Mouse (Mus musculus): ENCODE results near the gene D630045J12Rik. TPM values are rescaled to one million over a fixed set of nuclear protein-coding genes. Genes with fewer than 3 reads are reported as not detected.

The D630045J12Rik gene
- total RNA-seq, 2 experiments from 2014 or later = 9.1 to 12.2 TPM

DNA sequence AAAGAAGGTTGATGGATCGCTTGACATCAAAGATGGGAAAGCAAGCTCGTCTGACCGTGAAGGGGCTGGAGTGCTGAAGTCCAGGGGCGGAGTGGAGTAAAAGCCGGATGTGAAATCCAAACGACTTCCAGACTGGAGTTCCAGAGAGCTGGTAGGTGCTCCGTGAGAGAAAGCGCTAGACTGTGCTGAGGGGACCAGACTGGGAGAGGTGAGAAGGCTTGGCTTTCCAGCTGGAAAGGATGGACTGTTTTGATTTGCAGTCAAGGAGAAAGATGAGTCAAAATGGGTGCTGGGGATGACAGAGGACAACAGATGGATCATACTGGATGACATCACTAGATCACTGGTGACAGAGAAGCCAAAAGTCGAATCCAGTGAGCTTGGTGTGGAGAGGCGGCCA lies 58.5 kb downstream of the D630045J12Rik start:
- DNase-seq (ENCODE audit: low spot score in 2 of 2) = no peak

DNA sequence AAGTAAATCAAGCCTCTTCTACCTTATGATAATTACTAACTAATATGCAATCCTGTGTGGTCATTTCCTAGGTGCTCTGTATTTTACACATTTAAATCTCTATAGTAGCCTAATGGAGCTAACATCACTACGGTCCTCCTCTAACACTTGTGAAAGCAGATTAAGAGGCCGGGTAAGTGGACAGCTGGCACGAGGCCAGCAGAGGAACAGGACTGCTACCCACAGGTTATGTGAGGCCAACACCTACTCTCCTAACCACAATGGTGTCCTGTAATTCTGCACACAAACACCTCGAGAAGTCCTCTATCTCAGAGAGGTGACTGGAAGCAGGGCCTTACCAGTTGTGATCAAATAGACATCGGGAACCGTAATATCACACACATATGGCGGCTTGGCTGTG lies 59.8 kb downstream of the D630045J12Rik start:
- no peak for DNase-seq (ENCODE audit: low spot score in 2 of 2)

DNA sequence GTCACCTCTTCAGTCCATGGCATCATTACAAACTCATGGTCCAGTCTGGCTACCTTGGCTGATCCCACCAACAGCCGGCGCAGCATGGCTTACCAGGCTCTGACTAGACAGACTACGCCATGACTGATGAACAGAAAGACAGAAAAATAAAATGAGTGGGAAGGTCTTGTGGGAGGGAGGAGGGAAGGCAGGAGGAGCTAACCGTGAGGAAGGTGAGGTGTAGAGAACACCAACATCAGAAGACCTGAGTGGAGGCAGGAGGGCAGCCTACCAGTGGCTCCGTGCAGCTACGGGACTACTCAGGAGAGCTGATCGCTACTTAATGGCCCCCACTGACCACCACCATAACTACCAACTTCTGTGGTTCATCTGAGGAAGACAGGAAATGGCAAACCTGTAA lies 60.9 kb downstream of the D630045J12Rik start:
- DNase-seq (ENCODE audit: low spot score in 2 of 2) = no peak

DNA sequence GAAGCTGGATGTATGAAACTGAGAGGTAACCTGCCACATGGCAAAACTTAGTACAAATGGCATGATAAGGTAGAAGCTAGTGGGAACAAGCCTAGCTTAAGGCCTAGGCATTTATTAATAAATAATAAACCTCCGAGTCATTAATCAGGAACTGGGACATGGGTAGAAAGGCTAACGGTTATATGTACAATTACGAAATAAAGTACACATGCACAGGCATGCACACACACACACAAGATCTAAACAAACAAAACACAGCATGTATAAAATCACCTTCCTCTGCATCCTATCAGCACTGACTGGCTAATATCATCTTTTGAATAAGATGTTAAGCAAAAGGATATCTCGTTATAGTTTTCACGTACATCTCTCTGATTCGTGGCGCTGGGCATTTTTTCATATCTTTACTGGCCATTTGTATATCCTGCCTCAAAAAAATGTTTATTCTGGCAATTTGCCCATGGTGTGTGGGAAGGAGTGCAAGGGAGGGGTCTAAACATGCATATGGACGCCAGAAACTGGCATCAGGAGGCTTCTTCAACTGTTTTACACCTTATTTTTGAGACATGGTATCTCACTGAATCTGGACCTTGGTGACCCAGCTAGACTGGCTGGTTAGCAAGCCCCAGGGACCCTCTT lies 67.4 kb downstream of the D630045J12Rik start:
- no peak for DNase-seq (ENCODE audit: low spot score in 2 of 2)

DNA sequence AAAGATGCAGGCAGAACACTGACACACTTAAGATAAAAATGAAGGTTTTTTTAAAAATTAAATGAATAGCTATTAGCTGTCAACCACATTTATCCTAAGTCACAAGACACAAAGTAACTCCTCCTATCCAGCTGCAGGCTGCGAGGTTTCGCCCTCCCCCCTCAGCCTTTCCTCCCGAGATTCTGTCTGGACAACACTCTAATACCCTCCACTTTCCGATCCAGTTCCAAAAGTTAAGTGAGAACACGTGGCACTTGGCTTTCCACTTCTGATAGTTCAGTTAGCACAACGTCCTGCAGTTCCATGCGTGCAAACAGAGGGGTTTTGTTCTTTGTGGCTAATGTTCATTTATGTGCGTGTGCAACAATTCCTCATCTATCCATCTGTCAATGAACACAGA lies 69.0 kb downstream of the D630045J12Rik start:
- DNase-seq (ENCODE audit: low spot score in 2 of 2) = no peak

DNA sequence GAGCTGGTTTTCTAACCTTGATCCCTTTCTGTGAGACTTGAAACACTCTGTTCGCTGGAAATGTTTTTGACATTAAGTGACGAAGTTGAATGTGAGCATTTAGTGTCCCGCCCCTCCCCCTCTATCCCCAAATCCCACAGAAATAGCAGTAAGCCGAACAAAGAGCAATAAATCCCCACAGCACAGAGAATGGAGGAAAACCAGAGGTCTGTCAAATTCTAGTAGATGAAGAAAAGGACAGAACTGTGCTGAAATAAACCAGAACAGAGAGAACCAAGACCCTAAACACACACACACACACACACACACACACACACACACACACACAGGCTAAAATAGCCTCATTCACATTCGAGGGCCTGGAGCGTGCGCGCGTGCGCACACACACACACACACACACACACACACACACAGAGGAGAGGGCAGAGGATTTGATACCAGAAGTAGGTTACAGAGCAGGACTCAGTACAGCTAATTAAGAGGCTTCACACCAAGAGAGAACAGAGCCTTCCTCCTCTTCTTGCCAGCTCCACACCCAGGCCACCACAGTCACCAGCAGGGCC lies 72.0 kb downstream of the D630045J12Rik start:
- no peak for DNase-seq (ENCODE audit: low spot score in 2 of 2)

DNA sequence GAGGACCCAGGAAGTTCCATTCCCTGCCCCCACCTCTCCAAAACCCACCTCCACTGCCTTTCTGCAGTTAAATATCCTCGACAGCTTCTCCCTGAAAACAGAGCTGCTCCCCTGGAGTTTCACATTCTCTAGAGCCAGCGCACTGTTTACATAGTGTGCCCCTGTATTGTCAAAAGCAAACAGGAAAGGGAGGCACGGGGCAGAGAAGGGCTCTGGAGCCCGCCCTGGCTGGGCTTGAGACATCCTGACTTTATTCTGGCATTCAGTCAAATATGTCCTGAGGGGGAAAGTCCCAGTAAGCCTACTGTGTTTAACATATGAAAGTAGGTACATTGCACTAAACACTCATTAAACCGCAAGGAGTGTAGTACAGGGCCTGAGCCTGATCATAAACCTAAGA lies 73.1 kb downstream of the D630045J12Rik start:
- DNase-seq (ENCODE audit: low spot score in 2 of 2) = no peak

DNA sequence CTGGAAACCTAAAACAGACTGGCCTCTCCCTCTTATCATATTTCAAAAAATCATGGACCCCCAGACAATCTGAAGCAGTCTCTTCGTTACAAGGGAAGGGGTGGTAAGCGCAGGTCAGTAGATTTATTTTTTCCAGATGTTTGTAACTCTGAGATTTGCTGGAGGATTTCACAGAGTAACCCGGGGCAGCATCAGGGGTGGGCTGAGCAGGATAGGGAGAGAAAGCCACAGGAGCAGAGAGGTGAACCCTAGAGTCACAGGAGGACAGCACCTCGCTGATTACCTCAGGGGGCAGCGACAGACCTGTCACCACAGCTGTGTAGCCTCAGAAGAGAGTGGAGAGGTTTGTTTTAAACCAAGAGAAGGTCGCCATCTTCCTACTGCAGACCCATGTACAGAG lies 88.4 kb downstream of the D630045J12Rik start:
- DNase-seq (ENCODE audit: low spot score in 2 of 2) = no peak

DNA sequence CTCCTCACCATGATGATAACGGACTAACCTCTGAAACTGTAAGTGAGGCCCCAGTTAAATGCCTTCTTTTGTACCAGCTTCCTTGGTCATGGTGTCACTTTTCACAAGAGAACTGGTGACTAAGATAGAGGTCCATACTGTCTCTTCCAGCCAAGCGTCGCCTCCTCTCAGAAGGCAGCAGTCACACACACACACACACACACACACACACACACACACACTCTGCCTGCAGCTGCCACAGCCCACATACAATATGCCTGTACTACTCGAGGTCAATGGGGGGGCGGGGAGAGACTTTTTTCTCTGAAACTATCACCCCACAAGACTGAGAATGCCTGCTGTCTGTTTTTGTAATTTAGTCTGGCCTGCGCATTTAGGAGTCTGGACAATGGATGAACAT lies 89.1 kb downstream of the D630045J12Rik start:
- DNase-seq (ENCODE audit: low spot score in 2 of 2) = no peak

DNA sequence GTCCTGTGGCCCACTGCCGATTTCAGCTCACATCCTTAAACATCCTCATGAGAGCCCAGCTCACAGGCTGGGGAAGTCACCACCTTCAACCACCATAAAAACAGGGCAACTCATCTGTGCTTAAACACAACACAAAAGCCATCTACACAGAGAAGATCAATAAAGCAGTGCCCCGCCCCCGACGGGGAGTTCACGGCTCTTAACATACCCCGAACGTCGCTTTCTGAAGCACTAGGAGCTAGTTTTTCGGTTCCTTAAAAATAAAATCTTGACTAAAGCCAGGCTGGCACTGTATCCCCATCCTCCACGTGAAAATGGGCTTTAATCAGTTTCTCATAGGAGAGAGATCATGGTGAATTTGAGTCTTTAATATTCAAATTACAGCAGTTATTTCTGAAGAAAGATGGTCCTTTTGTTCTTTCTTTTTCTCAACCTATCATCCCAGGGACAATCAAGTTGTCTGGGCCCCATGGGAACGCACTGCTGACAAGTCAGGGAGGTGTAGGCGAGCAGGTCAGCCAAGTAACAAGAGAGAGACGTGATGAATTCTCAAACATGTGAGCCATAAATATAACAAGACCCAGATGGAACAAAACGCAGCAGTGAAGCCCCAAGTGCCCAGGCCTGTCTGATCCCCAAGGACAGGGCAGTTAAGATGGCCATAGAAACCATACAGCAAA lies 90.8 kb downstream of the D630045J12Rik start:
- no peak for DNase-seq (ENCODE audit: low spot score in 2 of 2)

DNA sequence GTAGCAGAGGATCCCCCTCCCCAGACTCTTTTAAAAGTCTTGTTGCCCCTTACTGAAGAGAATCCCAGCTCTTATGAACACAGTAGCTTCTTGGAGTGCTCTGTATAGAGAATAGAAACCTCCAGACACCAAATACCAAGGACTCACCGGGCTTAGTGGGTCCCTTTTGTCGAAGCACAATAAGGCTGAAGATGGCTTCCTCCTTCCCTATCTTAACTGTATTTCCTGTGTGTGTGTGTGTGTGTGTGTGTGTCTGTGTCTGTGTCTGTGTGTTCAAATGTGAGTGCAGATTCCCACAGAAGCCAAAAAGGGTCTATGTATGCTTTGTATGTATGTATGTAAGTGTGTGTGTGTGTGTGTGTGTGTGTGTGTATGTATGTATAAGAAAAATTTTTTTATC lies 93.3 kb downstream of the D630045J12Rik start:
- DNase-seq (ENCODE audit: low spot score in 2 of 2) = no peak

DNA sequence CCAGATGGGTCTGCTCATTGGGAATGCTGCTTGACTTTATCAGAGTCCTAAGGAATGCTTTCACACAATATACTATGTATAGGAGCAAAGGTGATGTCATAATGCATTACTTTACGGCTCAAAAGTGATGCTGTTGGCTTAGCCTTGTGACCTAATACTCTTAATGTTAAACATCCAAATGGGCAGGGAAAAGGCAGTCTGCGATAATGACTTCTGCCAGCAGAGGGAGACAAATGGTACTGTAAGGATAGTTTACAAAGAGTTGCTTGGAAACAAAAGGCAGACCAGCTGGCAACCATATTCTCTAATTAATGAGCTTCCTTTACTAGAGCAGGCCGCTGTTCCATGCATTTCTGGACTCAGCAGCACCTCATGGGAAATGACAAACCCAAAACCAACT lies 93.7 kb downstream of the D630045J12Rik start:
- DNase-seq (ENCODE audit: low spot score in 2 of 2) = peak; percentile 45 to 58

DNA sequence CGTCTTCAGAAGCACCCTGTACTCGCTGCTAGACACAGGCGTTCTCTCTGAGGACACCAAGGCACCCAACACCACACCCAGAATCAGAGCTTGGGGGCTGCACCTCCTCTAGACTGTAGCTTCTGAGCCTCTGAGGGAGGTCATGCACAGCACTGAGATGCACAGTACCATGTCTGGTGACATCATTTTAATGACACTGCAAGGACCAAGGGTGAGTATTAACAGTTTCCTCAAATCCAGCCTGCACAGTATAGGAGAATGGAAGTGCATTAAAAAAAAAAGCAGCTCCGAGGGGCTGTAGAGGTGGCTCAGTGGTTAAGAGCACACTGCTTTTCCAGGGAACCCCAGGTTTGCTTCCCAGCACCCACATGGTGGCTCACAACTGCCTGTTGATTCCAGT lies 94.2 kb downstream of the D630045J12Rik start:
- no peak for DNase-seq (ENCODE audit: low spot score in 2 of 2)

DNA sequence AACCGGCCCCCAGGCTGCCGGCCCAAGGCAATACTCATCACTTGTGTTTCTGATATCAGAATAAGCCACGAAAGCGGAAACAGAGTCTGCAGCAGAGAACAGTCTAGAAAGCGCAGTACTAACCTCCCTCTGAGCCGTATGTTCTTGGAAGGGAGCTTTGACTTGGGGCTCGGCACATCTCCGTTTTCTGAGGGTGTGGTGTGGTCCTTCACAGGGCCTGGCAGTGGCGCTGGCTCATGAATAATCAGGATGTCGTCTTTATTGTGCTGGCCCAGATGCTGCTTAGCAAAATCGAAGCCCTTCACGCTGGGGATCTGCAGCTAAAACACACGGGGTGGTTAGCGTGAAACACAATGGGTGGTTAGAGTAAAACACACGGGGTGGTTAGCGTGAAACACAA lies 95.9 kb downstream of the D630045J12Rik start:
- no peak for DNase-seq (ENCODE audit: low spot score in 2 of 2)

DNA sequence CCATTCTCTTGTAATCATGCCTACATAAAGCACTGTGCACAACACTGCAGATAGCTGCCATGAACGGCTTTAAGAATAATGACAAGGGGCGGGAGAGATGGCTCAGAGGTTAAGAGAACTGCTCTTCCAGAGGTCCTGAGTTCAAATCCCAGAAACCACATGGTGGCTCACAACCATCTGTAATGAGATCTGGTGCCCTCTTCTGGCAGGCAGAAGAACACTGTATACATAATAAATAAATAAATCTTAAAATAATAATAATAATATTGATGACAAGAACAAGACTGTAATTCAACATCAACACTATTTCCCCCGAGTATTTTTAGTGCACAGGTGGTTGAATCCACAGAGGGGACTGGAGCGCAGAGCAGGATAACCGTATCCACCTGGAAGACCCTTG lies 97.6 kb downstream of the D630045J12Rik start:
- no peak for DNase-seq (ENCODE audit: low spot score in 2 of 2)

DNA sequence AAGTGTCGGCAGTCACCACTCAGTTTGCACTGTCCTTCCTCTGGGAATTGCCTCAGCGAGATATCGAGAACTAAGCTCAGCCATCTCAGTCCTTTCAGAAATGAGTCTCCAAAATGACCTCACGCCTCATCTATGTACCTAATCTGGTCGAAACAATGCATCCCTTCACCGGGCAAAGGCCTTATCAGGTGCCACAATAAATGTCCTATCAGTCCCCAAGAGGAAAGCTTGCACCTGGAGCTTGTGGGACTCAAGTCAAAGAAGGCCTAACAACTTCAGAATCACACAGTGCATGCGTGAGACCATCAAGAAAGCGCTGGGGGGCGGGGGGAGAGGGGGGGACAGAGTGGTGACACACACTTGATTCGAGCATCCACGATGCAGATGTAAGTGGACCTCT lies 101.5 kb downstream of the D630045J12Rik start:
- no peak for DNase-seq (ENCODE audit: low spot score in 2 of 2)

DNA sequence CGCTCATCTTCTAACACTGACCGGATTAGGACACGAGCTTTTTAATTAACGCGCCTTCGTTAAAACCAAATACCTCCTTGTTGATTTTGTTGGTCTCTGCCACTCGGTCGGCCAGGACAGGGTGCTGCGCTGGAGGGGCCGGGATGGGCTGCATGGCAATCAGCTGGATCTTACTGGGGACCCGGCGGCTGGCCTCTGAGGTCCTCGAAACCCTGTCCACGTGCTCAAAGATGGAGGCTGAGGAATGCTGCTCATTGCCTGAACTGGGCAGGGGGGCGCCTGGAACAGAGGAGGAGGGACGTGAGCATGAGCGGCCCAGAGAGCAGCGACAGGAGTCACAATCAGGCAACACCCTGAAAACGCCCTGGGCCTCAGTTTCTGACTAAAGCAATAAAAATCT lies 104.3 kb downstream of the D630045J12Rik start:
- no peak for DNase-seq (ENCODE audit: low spot score in 2 of 2)

DNA sequence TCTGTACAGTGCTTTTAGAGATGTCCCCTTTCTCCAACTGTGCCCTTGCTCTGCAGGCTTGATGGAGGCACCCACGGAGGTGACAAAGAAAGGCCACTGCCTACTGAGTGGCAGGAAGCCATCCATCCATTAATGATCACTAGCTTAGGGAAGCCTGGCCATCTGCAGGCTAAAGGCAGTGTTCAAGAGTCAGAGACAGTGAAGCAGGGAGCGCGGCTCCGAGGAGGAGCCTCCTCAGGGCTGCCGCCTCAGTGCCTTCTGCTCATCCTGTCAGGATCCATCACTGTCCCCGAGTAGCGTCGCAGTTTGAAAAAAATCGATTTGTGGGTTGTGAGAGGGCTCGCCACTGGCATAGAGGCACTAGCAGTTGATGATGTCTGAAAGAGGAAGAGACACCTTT lies 105.2 kb downstream of the D630045J12Rik start:
- no peak for DNase-seq (ENCODE audit: low spot score in 2 of 2)

DNA sequence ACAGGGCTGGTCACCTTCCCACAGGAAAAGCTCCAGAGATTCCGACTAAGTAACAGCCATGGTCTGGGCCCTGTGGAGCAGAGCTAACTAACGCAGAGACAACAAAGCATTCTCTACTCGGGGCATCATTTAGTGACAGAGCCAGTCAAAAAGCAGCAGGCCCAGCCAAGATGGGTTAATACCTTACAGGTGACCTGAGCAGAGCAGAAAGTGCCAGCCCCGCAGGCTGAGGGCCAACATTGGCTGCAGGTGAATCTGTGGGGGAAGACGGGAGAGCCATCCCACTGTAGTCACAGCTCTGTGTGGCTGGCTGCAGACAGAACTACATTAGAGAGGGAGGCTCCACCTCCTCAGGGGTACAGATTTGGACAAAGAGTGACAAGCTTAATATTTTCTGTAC lies 106.5 kb downstream of the D630045J12Rik start:
- DNase-seq (ENCODE audit: low spot score in 2 of 2) = no peak

DNA sequence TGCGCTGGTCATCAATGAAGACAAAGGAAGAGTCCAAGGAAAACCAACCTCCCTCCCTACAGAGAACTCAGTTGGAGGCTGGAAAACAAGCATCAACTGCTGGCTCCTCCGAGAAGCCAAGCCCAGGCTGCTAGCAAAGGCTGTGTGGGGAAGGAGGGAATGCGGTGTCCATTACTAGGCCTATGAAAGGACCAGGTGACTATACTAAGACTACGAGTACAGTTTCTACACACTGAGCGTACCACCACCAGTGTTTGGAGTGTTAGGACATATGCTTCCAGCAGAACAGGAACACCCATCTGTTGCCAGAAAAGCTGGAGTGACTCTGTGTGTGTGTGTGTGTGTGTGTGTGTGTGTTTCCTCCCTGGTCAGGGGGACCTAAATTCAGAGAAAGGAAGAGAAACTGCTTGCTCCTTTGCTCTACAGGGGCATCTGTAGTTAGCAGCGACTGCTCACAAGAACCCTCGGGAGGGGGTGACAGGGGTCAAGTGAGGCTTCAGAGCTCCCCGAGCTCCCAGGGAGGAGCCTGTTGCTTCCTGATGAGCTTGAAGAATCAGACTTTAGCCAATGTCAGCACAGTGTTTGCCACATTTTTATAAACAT lies 108.2 kb downstream of the D630045J12Rik start:
- no peak for DNase-seq (ENCODE audit: low spot score in 2 of 2)

DNA sequence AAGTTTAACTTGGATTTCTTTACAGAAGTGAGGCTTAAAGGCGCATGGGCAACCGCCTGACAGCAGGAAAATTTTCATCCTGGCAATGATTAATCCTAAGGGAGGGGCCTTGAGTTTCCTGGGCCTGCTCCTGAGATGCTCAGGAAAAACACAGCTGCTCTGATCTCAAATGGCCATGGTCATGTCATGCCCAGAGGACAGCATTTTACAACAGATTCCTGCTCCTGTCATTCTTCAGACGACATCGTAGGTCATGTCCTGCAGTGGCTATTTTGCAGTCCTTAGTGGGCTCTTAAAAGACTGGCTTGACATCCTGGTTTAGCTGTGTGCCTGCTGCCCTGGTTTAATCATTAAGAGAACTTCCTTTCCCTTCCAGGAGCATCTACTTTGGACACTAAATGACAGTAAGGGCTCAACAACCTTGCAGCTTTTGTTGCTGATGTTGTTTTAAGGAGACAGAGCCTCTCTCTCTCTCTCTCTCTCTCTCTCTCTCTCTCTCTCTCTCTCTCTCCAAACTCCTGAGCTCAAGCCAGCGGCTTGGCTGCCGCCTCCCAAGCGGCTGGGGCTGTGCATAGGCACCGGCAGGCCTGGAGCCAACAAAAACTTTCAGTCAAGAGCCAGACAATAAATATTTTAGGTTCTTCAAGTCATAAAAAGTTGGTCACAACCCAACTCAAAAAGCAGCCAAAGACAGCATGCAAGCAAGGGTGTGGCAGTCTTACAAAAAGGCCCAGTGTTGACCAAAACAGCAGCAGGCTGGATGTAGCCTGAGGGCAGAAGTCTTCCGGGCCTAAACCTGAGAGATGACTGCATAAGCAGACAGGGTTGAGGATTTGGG lies 109.4 kb downstream of the D630045J12Rik start:
- DNase-seq (ENCODE audit: low spot score in 2 of 2) = no peak

DNA sequence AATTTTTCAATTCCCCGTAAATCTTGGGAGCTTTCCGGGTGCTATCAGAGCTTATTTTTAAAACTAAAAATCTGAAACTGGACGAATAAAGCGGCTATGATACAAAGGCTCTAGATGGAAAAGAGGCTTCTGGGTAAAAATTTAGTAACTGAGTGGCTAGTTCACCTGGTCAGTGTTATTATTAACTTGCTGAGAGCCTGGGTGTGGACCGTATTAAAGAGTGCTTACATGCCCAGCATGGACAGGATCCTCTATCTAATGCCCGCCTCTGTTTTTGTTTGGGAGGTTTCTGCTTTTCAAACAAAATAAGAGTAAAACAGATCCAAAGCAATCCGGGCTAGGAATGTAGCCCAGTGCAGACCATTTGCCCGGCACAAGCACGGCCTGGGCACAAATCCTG lies 113.4 kb downstream of the D630045J12Rik start:
- DNase-seq (ENCODE audit: low spot score in 2 of 2) = no peak

All from adrenal gland, postnatal 4 days (tissue).